Mouse (Mus musculus) liver, embryonic 13.5 days (tissue): ENCODE data around the gene Cacna1h. TPM values are rescaled to one million over a fixed set of nuclear protein-coding genes. Genes with fewer than 3 reads are reported as not detected.

Experiments used
- ATAC-seq: fragments of 200-750 bp; cut with Nextera tagmentation; 2 replicates; pipeline ENCODE4 v1.8.0; 2017; ENCODE audit warnings: low read depth, mild to moderate bottlenecking, moderate number of reproducible peaks, moderate library complexity
- DNase-seq: peaks from one replicate; pipeline ENCODE4 v3.0.0; 2022
- H3K27ac ChIP-seq: fragments of 300-500 bp; sonication (generic); 2 replicates; pipeline ENCODE4 v1.5.1; 2015; ENCODE audit warnings: moderate library complexity, mild to moderate bottlenecking, inconsistent platforms
- H3K27me3 ChIP-seq: fragments of 300-500 bp; sonication (generic); 2 replicates; pipeline ENCODE4 v1.6.1; 2015; ENCODE audit warnings: mild to moderate bottlenecking, inconsistent platforms
- H3K36me3 ChIP-seq: fragments of 300-500 bp; sonication (generic); 2 replicates; pipeline ENCODE4 v1.6.1; 2015; ENCODE audit warnings: mild to moderate bottlenecking, inconsistent platforms
- H3K4me1 ChIP-seq: fragments of 300-500 bp; sonication (generic); replicated peaks from 2 replicates; pipeline ENCODE4 v1.6.1; 2015; ENCODE audit warnings: inconsistent platforms
- H3K4me2 ChIP-seq: fragments of 300-500 bp; sonication (generic); 2 replicates; pipeline ENCODE4 v1.6.1; 2015; ENCODE audit warnings: inconsistent platforms, mild to moderate bottlenecking, moderate library complexity
- H3K4me3 ChIP-seq: fragments of 300-500 bp; sonication (generic); replicated peaks from 2 replicates; pipeline ENCODE4 v1.5.1; 2015; ENCODE audit warnings: mild to moderate bottlenecking, inconsistent platforms
- H3K9ac ChIP-seq: fragments of 300-500 bp; sonication (generic); 2 replicates; pipeline ENCODE4 v1.6.1; 2015; ENCODE audit warnings: mild to moderate bottlenecking, inconsistent platforms
- H3K9me3 ChIP-seq: fragments of 300-500 bp; sonication (generic); replicated peaks from 2 replicates; pipeline ENCODE4 v1.6.1; 2016; ENCODE audit warnings: inconsistent platforms
- WGBS: fragments of 180-500 bp; shearing (Covaris S2); methylation state at CpG from one replicate; pipeline ENCODE4 v1.1.7; 2015; ENCODE audit not compliant: insufficient replicate concordance; 5-methylcytosine and 5-hydroxymethylcytosine counted together
- polyA plus RNA-seq: library from polyadenylated mRNA; unstranded; fragments of >200 nt; fragmentation: Nextera tagmentation; extraction: Ambion mirVana; gene quantifications from 2 replicates; pipeline ENCODE4 v1.2.1, GENCODE M21; 2015

The Cacna1h gene
- polyA plus RNA-seq, 1 experiment from 2014 or later = 0.39 TPM

- Histone ChIP-seq H3K4me1 (0 out of 2 replicates have a peak, but pooled peaks cover 2% of the 10 kb centered on the region), H3K36me3 (no peaks in the 10 kb centered on the region), H3K4me3 (no peak overlapping the region), H3K4me2 (no peak overlapping the region), H3K9ac (no peak overlapping the region), H3K27me3 (no peaks in the 10 kb centered on the region), H3K27ac (no peak overlapping the region), H3K9me3 (no peaks in the 10 kb centered on the region)
- DNase-seq = no peak
- 55% methylated on average over 2 of the region's 2 CpGs for WGBS
- no peak for ATAC-seq
Observed at GRCm38 (mm10) chr17:25466257-25466656, 32.7 kb upstream of the Cacna1h start.

GRCm38 (mm10) chr17:25464091-25464490 is 30.5 kb upstream of the Cacna1h start:
- no peak overlapping the region for H3K9ac ChIP-seq
- H3K36me3 ChIP-seq = no peaks in the 10 kb centered on the region
- DNase-seq = no peak
- no peak overlapping the region for H3K4me3 ChIP-seq
- no peak for ATAC-seq
- WGBS = 54% methylated on average over 4 of the region's 4 CpGs
- no peak overlapping the region for H3K27ac ChIP-seq
- no peaks in the 10 kb centered on the region for H3K9me3 ChIP-seq
- H3K4me2 ChIP-seq = no peak overlapping the region
- 0 out of 2 replicates have a peak, but pooled peaks cover 2% of the 10 kb centered on the region for H3K4me1 ChIP-seq
- H3K27me3 ChIP-seq = no peaks in the 10 kb centered on the region

- Histone ChIP-seq H3K4me2 (no peak overlapping the region), H3K4me1 (0 out of 2 replicates have a peak, but pooled peaks cover 2% of the 10 kb centered on the region), H3K36me3 (no peaks in the 10 kb centered on the region), H3K27ac (no peak overlapping the region), H3K9me3 (no peaks in the 10 kb centered on the region), H3K9ac (no peak overlapping the region), H3K27me3 (no peaks in the 10 kb centered on the region), H3K4me3 (no peak overlapping the region)
- ATAC-seq (no peak), DNase-seq (no peak)
- WGBS = 30% methylated on average over 4 of the region's 4 CpGs
Observed at GRCm38 (mm10) chr17:25463326-25463945, 29.9 kb upstream of the Cacna1h start.

- Histone ChIP-seq H3K27ac (no peak overlapping the region), H3K27me3 (no peaks in the 10 kb centered on the region), H3K9me3 (no peaks in the 10 kb centered on the region), H3K4me1 (0 out of 2 replicates have a peak, but pooled peaks cover 2% of the 10 kb centered on the region), H3K4me2 (no peak overlapping the region), H3K9ac (no peak overlapping the region), H3K4me3 (no peak overlapping the region), H3K36me3 (no peaks in the 10 kb centered on the region)
- no peak for DNase-seq
- 27% methylated on average over 9 of the region's 9 CpGs for WGBS
- no peak for ATAC-seq
Observed at GRCm38 (mm10) chr17:25462236-25462875, 28.8 kb upstream of the Cacna1h start.

- Histone ChIP-seq H3K27ac (no peak overlapping the region), H3K27me3 (no peaks in the 10 kb centered on the region), H3K36me3 (no peaks in the 10 kb centered on the region), H3K4me2 (no peak overlapping the region), H3K9ac (no peak overlapping the region), H3K9me3 (no peaks in the 10 kb centered on the region), H3K4me3 (no peak overlapping the region), H3K4me1 (no peaks in the 10 kb centered on the region)
- ATAC-seq (no peak), DNase-seq (no peak)
- 43% methylated on average over 8 of the region's 8 CpGs for WGBS
Observed at GRCm38 (mm10) chr17:25456540-25456939, 23.0 kb upstream of the Cacna1h start.

GRCm38 (mm10) chr17:25454272-25454671 is 20.7 kb upstream of the Cacna1h start, which contains the start of gene Tekt4:
Gene Tekt4 (plus strand): TSS chr17:25454615.
- 30% methylated on average over 2 of the region's 2 CpGs for WGBS
- Histone ChIP-seq H3K27ac (no peak within 1 kb of the TSS), H3K36me3 (no peaks in the 10 kb centered on the region), H3K4me1 (no peaks in the 10 kb centered on the region; the same call in 1 of the 2 replicates), H3K9me3 (no peaks in the 10 kb centered on the region), H3K4me3 (no peak within 1 kb of the TSS), H3K27me3 (no peaks in the 10 kb centered on the region), H3K9ac (no peak within 1 kb of the TSS), H3K4me2 (no peak within 1 kb of the TSS)
- DNase-seq (no peak), ATAC-seq (no peak)

GRCm38 (mm10) chr17:25452246-25452965 is 18.8 kb upstream of the Cacna1h start:
- no peak overlapping the region for H3K27ac ChIP-seq
- H3K4me3 ChIP-seq = no peak overlapping the region
- no peaks in the 10 kb centered on the region for H3K9me3 ChIP-seq
- WGBS = 55% methylated on average over 5 of the region's 5 CpGs
- no peak for DNase-seq
- ATAC-seq = no peak
- H3K36me3 ChIP-seq = no peaks in the 10 kb centered on the region
- H3K9ac ChIP-seq = no peak overlapping the region
- H3K27me3 ChIP-seq = no peaks in the 10 kb centered on the region
- H3K4me1 ChIP-seq = no peaks in the 10 kb centered on the region; the same call in 1 of the 2 replicates
- no peak overlapping the region for H3K4me2 ChIP-seq

- no peak overlapping the region for H3K27ac ChIP-seq
- H3K36me3 ChIP-seq = no peaks in the 10 kb centered on the region
- no peak overlapping the region for H3K4me2 ChIP-seq
- ATAC-seq (no peak), DNase-seq (no peak)
- WGBS = 43% methylated on average over 4 of the region's 4 CpGs
- no peaks in the 10 kb centered on the region for H3K9me3 ChIP-seq
- no peak overlapping the region for H3K9ac ChIP-seq
- 0 out of 2 replicates have a peak, but pooled peaks cover 6% of the 10 kb centered on the region for H3K27me3 ChIP-seq
- H3K4me3 ChIP-seq = no peak overlapping the region
- no peaks in the 10 kb centered on the region; the same call in 1 of the 2 replicates for H3K4me1 ChIP-seq
Observed at GRCm38 (mm10) chr17:25450329-25450728, 16.7 kb upstream of the Cacna1h start.

GRCm38 (mm10) chr17:25447865-25448264 is 14.3 kb upstream of the Cacna1h start:
- no peak for ATAC-seq
- Histone ChIP-seq H3K27ac (no peak overlapping the region), H3K9me3 (no peaks in the 10 kb centered on the region), H3K4me2 (no peak overlapping the region), H3K9ac (no peak overlapping the region), H3K36me3 (no peaks in the 10 kb centered on the region), H3K4me1 (no peaks in the 10 kb centered on the region; the same call in 1 of the 2 replicates), H3K27me3 (0 out of 2 replicates have a peak, but pooled peaks cover 6% of the 10 kb centered on the region), H3K4me3 (no peak overlapping the region)
- DNase-seq = no peak
- WGBS = 67% methylated on average over 12 of the region's 12 CpGs

- ATAC-seq (no peak), DNase-seq (no peak)
- H3K4me3 ChIP-seq = no peak overlapping the region
- H3K27me3 ChIP-seq = 0 out of 2 replicates have a peak, but pooled peaks cover 6% of the 10 kb centered on the region
- no peaks in the 10 kb centered on the region for H3K9me3 ChIP-seq
- 75% methylated on average over 3 of the region's 3 CpGs for WGBS
- no peak overlapping the region for H3K4me2 ChIP-seq
- H3K9ac ChIP-seq = no peak overlapping the region
- H3K27ac ChIP-seq = no peak overlapping the region
- no peaks in the 10 kb centered on the region for H3K36me3 ChIP-seq
- peaks cover 3% of the 10 kb centered on the region for H3K4me1 ChIP-seq
Observed at GRCm38 (mm10) chr17:25445841-25446240, 12.3 kb upstream of the Cacna1h start.

GRCm38 (mm10) chr17:25445074-25445473 is 11.5 kb upstream of the Cacna1h start:
- H3K4me1 ChIP-seq = peaks cover 7% of the 10 kb centered on the region
- H3K4me3 ChIP-seq = no peak overlapping the region
- 30% methylated on average over 4 of the region's 4 CpGs for WGBS
- no peak overlapping the region for H3K9ac ChIP-seq
- no peak for DNase-seq
- ATAC-seq = no peak
- H3K4me2 ChIP-seq = no peak overlapping the region
- 0 out of 2 replicates have a peak, but pooled peaks cover 6% of the 10 kb centered on the region for H3K27me3 ChIP-seq
- no peak overlapping the region for H3K27ac ChIP-seq
- no peaks in the 10 kb centered on the region for H3K9me3 ChIP-seq
- H3K36me3 ChIP-seq = no peaks in the 10 kb centered on the region
